Mouse (Mus musculus): Measurements from ENCODE around the gene Tgfbr1. TPM values are rescaled to one million over a fixed set of nuclear protein-coding genes. Genes with fewer than 3 reads are reported as not detected.
A peak's percentile ranks its signal among the peaks of the same experiment; 100 is the strongest.

Tgfbr1 gene
- 4.5 and 4.7 TPM in 2 replicates for total RNA-seq (2012; rRNA removed)
- polyA plus RNA-seq (2012; ENCODE audit: insufficient read depth in 1 of 2, insufficient read length in 2 of 2, low read depth in 1 of 2, low replicate concordance in 2 of 2, missing spikeins in 1 of 2) = 1 to 10 TPM in 1 of 2 experiments, not detected in 1; 4.3 TPM

GRCm38 (mm10) chr4:47352803-47353388, at the start of gene Tgfbr1:
Gene Tgfbr1, plus strand, starts transcription at chr4:47353222.
- Histone ChIP-seq H3K27ac (ENCODE audit: control insufficient read depth, low read depth, low read length) (no peak within 1 kb of the TSS), H3K9ac (ENCODE audit: control insufficient read depth, low read depth, low read length, poor library complexity, severe bottlenecking) (peak within 1 kb of the TSS; percentile 98), H3K27me3 (ENCODE audit: control insufficient read depth in 1 of 2, insufficient read depth in 2 of 2, low read length in 2 of 2) (no peaks in the 10 kb centered on the region), H3K4me3 (ENCODE audit: control insufficient read depth in 1 of 2, insufficient read depth in 1 of 2, low read depth in 2 of 2, low read length in 2 of 2) (peak within 1 kb of the TSS; percentile 73 to 96), H3K79me2 (ENCODE audit: control insufficient read depth, insufficient read depth, low read length, poor library complexity) (peaks cover 10% of the 10 kb centered on the region), H3K9me3 (replicated peaks; ENCODE audit: insufficient read depth, low read length) (no peaks in the 10 kb centered on the region), H3K36me3 (ENCODE audit: control insufficient read depth in 1 of 2, insufficient read depth in 2 of 2, low read length in 2 of 2) (peaks cover 0 to 8% of the 10 kb centered on the region in 2 experiments; a peak in 2 of 4 replicates), H3K4me1 (ENCODE audit: control insufficient read depth in 1 of 2, insufficient read depth in 2 of 2, low read length in 2 of 2) (peaks cover 0 to 5% of the 10 kb centered on the region in 2 experiments; a peak in 2 of 4 replicates)
- DNase-seq (ENCODE audit: low read depth, low spot score) = peak; percentile 96
- no peak for TF ChIP-seq UBTF (IDR thresholded peaks at IDR 0.05; ENCODE audit: borderline replicate concordance, insufficient read depth, low read depth, low read length)
- no peak for TF ChIP-seq MYC (IDR thresholded peaks at IDR 0.05; ENCODE audit: low read depth, low read length)
- TF ChIP-seq SIN3A (IDR thresholded peaks at IDR 0.05; ENCODE audit: low read length) = peak; percentile 57
- peak; percentile 76 for TF ChIP-seq NELFE (IDR thresholded peaks at IDR 0.05; ENCODE audit: low read depth, low read length)
- no peak for TF ChIP-seq KAT2A (conservative IDR thresholded peaks at IDR 0.05; ENCODE audit: low read depth, low read length)
- peak; percentile 57; the same call in 1 of the 2 replicates for TF ChIP-seq ZMIZ1 (IDR thresholded peaks at IDR 0.05; ENCODE audit: low read depth, low read length)
- no peak for TF ChIP-seq POLR2AphosphoS5 (IDR thresholded peaks at IDR 0.05; ENCODE audit: borderline replicate concordance, low read depth, low read length)
- TF ChIP-seq MXI1 (IDR thresholded peaks at IDR 0.05; ENCODE audit: low read depth, low read length) = no peak
- TF ChIP-seq TCF12 (IDR thresholded peaks at IDR 0.05; ENCODE audit: low read depth, low read length) = no peak
- no peak for TF ChIP-seq ELF1 (IDR thresholded peaks at IDR 0.05; ENCODE audit: low read depth, low read length)
- peak; percentile 71 to 82; a peak in 2 of 4 replicates for TF ChIP-seq POLR2A (IDR thresholded peaks at IDR 0.05; ENCODE audit: control insufficient read depth in 1 of 2, insufficient read depth in 1 of 2, low read depth in 1 of 2, low read length in 2 of 2, poor library complexity in 1 of 2)
- no peak for TF ChIP-seq ZKSCAN1 (IDR thresholded peaks at IDR 0.05; ENCODE audit: low read depth, low read length)
- no peak for TF ChIP-seq ETS1 (IDR thresholded peaks at IDR 0.05; ENCODE audit: low read depth, low read length)
- no peak for TF ChIP-seq CHD2 (IDR thresholded peaks at IDR 0.05; ENCODE audit: low read length)
- no peak for TF ChIP-seq ZC3H11A (IDR thresholded peaks at IDR 0.05; ENCODE audit: low read depth, low read length)
- TF ChIP-seq NRF1 (IDR thresholded peaks at IDR 0.05; ENCODE audit: insufficient read depth, low read depth, low read length, poor library complexity, severe bottlenecking) = no peak
- no peak for TF ChIP-seq MAX (IDR thresholded peaks at IDR 0.05; ENCODE audit: low read length)
- no peak for TF ChIP-seq JUND (IDR thresholded peaks at IDR 0.05; ENCODE audit: low read depth, low read length)
- no peak for TF ChIP-seq MYB (IDR thresholded peaks at IDR 0.05; ENCODE audit: low read depth, low read length)
- TF ChIP-seq MEF2A (IDR thresholded peaks at IDR 0.05; ENCODE audit: extremely low read depth, insufficient replicate concordance, low read depth, low read length, poor library complexity, severe bottlenecking) = no peak
- peak; percentile 53; the same call in 1 of the 2 replicates for TF ChIP-seq MAZ (IDR thresholded peaks at IDR 0.05; ENCODE audit: low read depth, low read length)
- no peak for TF ChIP-seq ZNF384 (IDR thresholded peaks at IDR 0.05; ENCODE audit: low read depth, low read length)
- no peak for TF ChIP-seq GATA1 (IDR thresholded peaks at IDR 0.05; ENCODE audit: low read depth, low read length)
- no peak for TF ChIP-seq MAFK (IDR thresholded peaks at IDR 0.05; ENCODE audit: borderline replicate concordance, low read depth, low read length)
- TF ChIP-seq TBP (IDR thresholded peaks at IDR 0.05; ENCODE audit: low read depth, low read length) = no peak
- no peak for TF ChIP-seq BHLHE40 (IDR thresholded peaks at IDR 0.05; ENCODE audit: borderline replicate concordance, low read depth, low read length)
- 0 out of 2 replicates have a peak, but pooled peaks have one; percentile 27 for TF ChIP-seq HCFC1 (IDR thresholded peaks at IDR 0.05; ENCODE audit: low read depth, low read length)
- no peak for TF ChIP-seq CHD1 (IDR thresholded peaks at IDR 0.05; ENCODE audit: low read depth, low read length)
- TF ChIP-seq USF2 (IDR thresholded peaks at IDR 0.05; ENCODE audit: borderline replicate concordance in 1 of 2, insufficient read depth in 1 of 2, low read depth in 1 of 2, low read length in 2 of 2) = no peak
- no peak for TF ChIP-seq TAL1 (IDR thresholded peaks at IDR 0.05; ENCODE audit: low read length)
- no peak for TF ChIP-seq RAD21 (IDR thresholded peaks at IDR 0.05; ENCODE audit: low read depth, low read length)
- no peak for TF ChIP-seq GABPA (IDR thresholded peaks at IDR 0.05; ENCODE audit: low read depth, low read length)
- TF ChIP-seq USF1 (IDR thresholded peaks at IDR 0.05; ENCODE audit: low read depth, low read length) = no peak
- TF ChIP-seq E2F4 (IDR thresholded peaks at IDR 0.05; ENCODE audit: borderline replicate concordance, low read depth, low read length) = no peak
- TF ChIP-seq POLR2AphosphoS2 (IDR thresholded peaks at IDR 0.05; ENCODE audit: low read length) = 0 out of 2 replicates have a peak, but pooled peaks have one; percentile 28
- TF ChIP-seq SMC3 (IDR thresholded peaks at IDR 0.05; ENCODE audit: low read depth, low read length) = 0 out of 2 replicates have a peak, but pooled peaks have one; percentile 12

Data from MEL (cell line).